Mouse (Mus musculus) kidney, postnatal 25 days (tissue): Measurements from ENCODE around the gene Nup93.
"Not testable (repeated sequence)": the region's sequence is repeated elsewhere in the genome, so short reads cannot be mapped to it uniquely, and the experiment has no call there.

ENCODE experiments used
- DNase-seq, 2 experiments: peaks; one replicate each; pipeline ENCODE4 v3.0.0; 2021; ENCODE audit warnings: mixed read lengths in 2 of 2

The Nup93 gene

GRCm38 (mm10) chr8:94214252-94215173 lies at the start of gene Nup93:
Gene Nup93 (plus strand): TSS chr8:94214564.
- DNase-seq = peak; percentile 100

GRCm38 (mm10) chr8:94165772-94166171 lies 48.6 kb upstream of the Nup93 start:
- DNase-seq = not testable (repeated sequence)

- peak; percentile 85 to 94 for DNase-seq
These were observed 47.1 kb upstream of the Nup93 start for GRCm38 (mm10) chr8:94167244-94167643.

GRCm38 (mm10) chr8:94169547-94169946 lies 44.8 kb upstream of the Nup93 start:
- DNase-seq = no peak

GRCm38 (mm10) chr8:94171321-94171755 lies 43.0 kb upstream of the Nup93 start:
- peak; percentile 41 to 68 for DNase-seq

- DNase-seq = peak; percentile 67 to 88
These were observed 42.1 kb upstream of the Nup93 start, which contains the start of gene Mt2 for GRCm38 (mm10) chr8:94172075-94172808. Gene Mt2 (plus strand): TSS chr8:94172664.

- no peak for DNase-seq
These were observed 41.3 kb upstream of the Nup93 start for GRCm38 (mm10) chr8:94172809-94173732.

- no peak for DNase-seq
These were observed 40.4 kb upstream of the Nup93 start for GRCm38 (mm10) chr8:94173848-94174403.

- no peak for DNase-seq
These were observed 39.6 kb upstream of the Nup93 start for GRCm38 (mm10) chr8:94174619-94175213.

GRCm38 (mm10) chr8:94177716-94178390 lies 36.5 kb upstream of the Nup93 start:
- DNase-seq = no peak

GRCm38 (mm10) chr8:94178857-94179712 lies 35.3 kb upstream of the Nup93 start, which contains the start of gene Mt1:
Gene Mt1 (plus strand): TSS chr8:94179082.
- DNase-seq = peak; percentile 90 to 97

- DNase-seq = peak; percentile 30 to 57
These were observed 34.4 kb upstream of the Nup93 start for GRCm38 (mm10) chr8:94179713-94180560.

GRCm38 (mm10) chr8:94180561-94180908 lies 33.8 kb upstream of the Nup93 start:
- no peak for DNase-seq

- DNase-seq = no peak
These were observed 32.1 kb upstream of the Nup93 start for GRCm38 (mm10) chr8:94182055-94182929.

GRCm38 (mm10) chr8:94183117-94183516 lies 31.2 kb upstream of the Nup93 start:
- peak; percentile 86 to 93 for DNase-seq

- no peak for DNase-seq
These were observed 30.0 kb upstream of the Nup93 start for GRCm38 (mm10) chr8:94184357-94184843.

GRCm38 (mm10) chr8:94185791-94186190 lies 28.6 kb upstream of the Nup93 start:
- no peak for DNase-seq

- peak; percentile 91 to 93 for DNase-seq
These were observed 27.8 kb upstream of the Nup93 start for GRCm38 (mm10) chr8:94186542-94186941.
